Mouse (Mus musculus) thymus, adult 2 months (tissue): ENCODE measurements around the gene Insl5.

ENCODE experiments used
- CTCF ChIP-seq: fragments of 200-500 bp; IDR thresholded peaks from 2 replicates; pipeline ENCODE4 v1.5.1; 2012; ENCODE audit warnings: mild to moderate bottlenecking, control low read depth, low read length, moderate library complexity, borderline replicate concordance; ENCODE audit not compliant: control insufficient read depth, poor library complexity, insufficient read depth; ENCODE audit errors: extremely low read depth
- POLR2A ChIP-seq: fragments of 200-500 bp; IDR thresholded peaks from 2 replicates; pipeline ENCODE4 v1.6.1; 2012; ENCODE audit warnings: mild to moderate bottlenecking, low read length, control low read depth, moderate library complexity; ENCODE audit not compliant: control insufficient read depth, poor library complexity, insufficient read depth; ENCODE audit errors: extremely low read depth

DNA sequence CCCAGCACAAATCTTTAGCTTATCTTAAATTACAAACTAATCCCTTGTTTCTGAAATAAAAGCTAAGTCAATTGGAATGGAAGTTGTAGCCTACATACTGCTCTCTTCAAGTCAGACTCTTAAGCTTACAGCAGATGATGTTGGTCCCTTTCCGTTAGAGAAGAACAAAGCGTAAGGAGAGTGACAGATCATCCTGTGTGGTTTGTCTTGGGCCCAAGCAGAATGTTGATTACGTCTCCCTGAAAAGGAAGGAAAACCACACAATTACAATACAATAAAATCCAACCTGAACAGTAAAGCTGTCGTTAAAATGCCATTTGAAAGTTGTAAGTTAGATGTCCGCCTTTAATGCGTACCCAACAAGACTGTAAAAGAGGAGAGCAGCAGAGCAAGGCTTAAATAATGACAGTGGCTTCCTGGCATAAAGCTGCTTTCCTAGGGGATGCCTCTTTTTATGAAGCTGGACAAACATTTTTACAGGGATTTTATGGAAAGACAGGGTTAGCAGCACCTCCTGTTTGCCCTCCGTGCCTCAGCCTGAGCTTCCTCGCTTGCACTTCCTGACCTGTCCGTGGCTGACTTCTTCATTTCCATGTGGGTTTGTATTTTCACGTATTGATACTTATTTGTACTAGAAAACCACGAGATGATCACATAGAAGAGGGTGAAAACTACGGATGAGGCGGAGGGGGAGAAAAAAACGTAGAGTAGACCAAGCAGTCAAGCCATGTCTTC, 12.6 kb upstream of the Insl5 start:
- TF ChIP-seq POLR2A = no peak
- no peak for TF ChIP-seq CTCF
